Mouse (Mus musculus): ENCODE measurements around the gene H60c. TPM values are rescaled to one million over a fixed set of nuclear protein-coding genes. Genes with fewer than 3 reads are reported as not detected.
"Not testable (repeated sequence)": the region's sequence is repeated elsewhere in the genome, so short reads cannot be mapped to it uniquely, and the experiment has no call there.

The H60c gene
- polyA plus RNA-seq, 1 experiment from 2014 or later: 1.7 TPM

DNA sequence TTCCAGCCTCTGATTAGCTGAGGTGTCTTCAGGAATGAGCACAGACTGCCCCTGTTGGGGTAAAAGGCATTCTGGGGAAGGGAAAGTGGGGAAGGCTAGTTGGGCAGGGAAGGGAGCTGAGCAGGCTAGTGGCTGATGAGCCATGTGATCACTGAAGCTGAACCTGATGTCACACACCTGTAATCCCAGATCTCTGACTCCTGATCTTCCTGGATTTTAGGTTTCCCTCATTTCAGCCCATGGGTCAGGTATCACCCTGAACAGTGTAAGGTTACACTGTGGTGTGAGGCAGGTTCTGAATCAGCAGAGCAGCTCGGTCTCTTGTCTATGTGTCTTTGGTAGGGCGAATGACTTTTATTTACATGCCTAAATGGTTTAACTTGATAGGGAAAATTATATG lies 4.8 kb downstream of the H60c start:
- Histone ChIP-seq H3K4me3 (ENCODE audit: low read depth, low read length) (no peak overlapping the region), H3K36me3 (ENCODE audit: control insufficient read depth, insufficient read depth, low read length) (no peaks in the 10 kb centered on the region), H3K9me3 (ENCODE audit: control insufficient read depth, low read length) (no peaks in the 10 kb centered on the region), H3K27me3 (replicated peaks; ENCODE audit: control insufficient read depth, insufficient read depth, low read length) (no peaks in the 10 kb centered on the region), H3K4me1 (ENCODE audit: control insufficient read depth, insufficient read depth, low read length) (no peaks in the 10 kb centered on the region), H3K4me2 (ENCODE audit: low read depth, low read length) (no peak overlapping the region), H3K9ac (ENCODE audit: low read depth, low read length) (no peak overlapping the region), H3K27ac (replicated peaks; ENCODE audit: low read depth, low read length) (no peak overlapping the region)
- WGBS: 72% methylated on average over 2 of the region's 2 CpGs
- no peak for ATAC-seq (ENCODE audit: low read depth)
- no peak for DNase-seq (ENCODE audit: low spot score)

DNA sequence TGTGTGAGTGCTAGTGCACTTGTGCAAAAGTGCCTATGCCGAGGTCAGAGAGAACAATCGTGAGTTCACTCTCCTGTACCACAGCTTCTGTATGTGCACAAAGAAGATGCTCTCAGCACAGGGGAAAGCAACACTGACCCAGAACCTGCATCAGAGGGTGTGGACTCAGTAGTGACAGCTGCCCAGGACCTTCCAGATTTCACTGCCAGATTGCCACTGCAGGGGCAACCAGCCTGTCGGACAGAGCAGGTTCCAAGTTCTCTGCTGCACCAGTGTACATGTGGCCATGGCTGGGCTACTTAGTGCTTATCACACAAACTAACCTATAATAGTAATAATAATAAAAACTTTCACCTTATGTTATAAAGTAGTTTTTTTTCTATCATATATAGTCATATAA lies 10.2 kb downstream of the H60c start:
- no peak overlapping the region for H3K27ac ChIP-seq (replicated peaks; ENCODE audit: low read depth, low read length)

DNA sequence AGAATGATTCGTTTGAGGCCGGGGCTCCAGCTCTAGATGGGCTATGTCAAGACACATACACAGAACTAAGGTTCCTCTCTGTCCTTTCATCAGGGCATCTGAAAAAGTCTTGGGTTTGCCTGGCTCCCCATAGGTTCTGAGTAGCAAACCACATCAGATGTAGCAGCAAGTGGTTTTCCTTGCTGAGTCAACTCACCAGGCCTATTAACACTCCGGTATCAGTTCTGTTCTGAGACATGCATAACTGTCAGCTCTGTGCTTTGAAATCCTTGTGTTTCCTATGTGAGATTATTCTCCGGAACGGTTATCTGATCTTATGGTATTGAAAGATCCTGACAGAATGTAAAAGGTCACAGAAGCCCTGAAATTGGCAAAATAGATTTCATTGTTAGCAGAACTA lies 29.1 kb downstream of the H60c start:
- not testable (repeated sequence) for H3K4me1 ChIP-seq (ENCODE audit: control insufficient read depth, insufficient read depth, low read length); H3K27ac ChIP-seq (replicated peaks; ENCODE audit: low read depth, low read length); H3K27me3 ChIP-seq (replicated peaks; ENCODE audit: control insufficient read depth, insufficient read depth, low read length); ATAC-seq (ENCODE audit: low read depth); H3K4me2 ChIP-seq (ENCODE audit: low read depth, low read length); H3K4me3 ChIP-seq (ENCODE audit: low read depth, low read length); H3K36me3 ChIP-seq (ENCODE audit: control insufficient read depth, insufficient read depth, low read length); H3K9ac ChIP-seq (ENCODE audit: low read depth, low read length); H3K9me3 ChIP-seq (ENCODE audit: control insufficient read depth, low read length); DNase-seq (ENCODE audit: low spot score)
- WGBS: 84% methylated on average over 5 of the region's 5 CpGs

More for the DNA sequence above, 10.2 kb downstream of the H60c start:
- ATAC-seq (ENCODE audit: low read depth) (no peak), DNase-seq (ENCODE audit: low spot score) (no peak)
- Histone ChIP-seq H3K4me2 (ENCODE audit: low read depth, low read length) (no peak overlapping the region), H3K36me3 (ENCODE audit: control insufficient read depth, insufficient read depth, low read length) (no peaks in the 10 kb centered on the region), H3K9me3 (ENCODE audit: control insufficient read depth, low read length) (peaks cover 4% of the 10 kb centered on the region; the same call in 1 of the 2 replicates), H3K27me3 (replicated peaks; ENCODE audit: control insufficient read depth, insufficient read depth, low read length) (no peaks in the 10 kb centered on the region), H3K4me1 (ENCODE audit: control insufficient read depth, insufficient read depth, low read length) (no peaks in the 10 kb centered on the region), H3K4me3 (ENCODE audit: low read depth, low read length) (no peak overlapping the region), H3K9ac (ENCODE audit: low read depth, low read length) (no peak overlapping the region)
- 92% methylated on average over 3 of the region's 3 CpGs for WGBS

DNA sequence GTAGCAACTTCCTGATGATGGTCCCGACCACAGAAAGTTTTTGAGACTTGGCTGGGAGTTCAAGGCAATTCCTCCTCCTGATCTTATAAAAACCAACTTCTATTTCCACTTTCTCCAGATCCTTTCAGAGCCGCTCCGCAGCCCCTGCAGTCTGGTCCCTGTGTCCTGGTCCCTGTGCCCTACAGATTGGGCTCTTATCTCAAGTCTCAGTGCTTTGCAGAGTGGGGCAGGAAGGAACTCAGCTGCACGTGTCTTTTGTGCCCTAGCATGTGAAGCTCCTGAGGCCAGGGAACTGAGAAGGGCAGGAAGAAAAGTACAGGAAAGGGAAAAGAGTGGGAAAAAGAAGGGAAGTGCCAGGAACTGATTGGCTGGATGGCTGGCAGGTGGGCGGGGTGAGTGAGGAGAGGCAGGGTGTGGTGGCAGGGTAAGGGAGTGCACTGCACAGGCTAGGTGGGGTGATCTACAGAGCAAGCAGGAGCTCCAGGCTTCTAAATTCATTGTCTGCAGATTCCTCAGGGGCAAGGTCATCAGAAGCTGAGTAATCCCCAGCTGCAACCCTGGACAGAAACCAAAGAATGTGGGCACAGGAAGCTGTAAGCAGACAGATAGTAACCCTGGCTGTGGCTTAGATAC lies 30.8 kb downstream of the H60c start:
- H3K9ac ChIP-seq (ENCODE audit: low read depth, low read length): no peak overlapping the region
- WGBS: 70% methylated on average over 5 of the region's 5 CpGs
- DNase-seq (ENCODE audit: low spot score) (no peak), ATAC-seq (ENCODE audit: low read depth) (no peak)
- H3K4me1 ChIP-seq (ENCODE audit: control insufficient read depth, insufficient read depth, low read length): no peaks in the 10 kb centered on the region
- no peaks in the 10 kb centered on the region for H3K36me3 ChIP-seq (ENCODE audit: control insufficient read depth, insufficient read depth, low read length)
- H3K27ac ChIP-seq (replicated peaks; ENCODE audit: low read depth, low read length): no peak overlapping the region
- no peak overlapping the region for H3K4me3 ChIP-seq (ENCODE audit: low read depth, low read length)
- no peaks in the 10 kb centered on the region for H3K9me3 ChIP-seq (ENCODE audit: control insufficient read depth, low read length)
- no peaks in the 10 kb centered on the region for H3K27me3 ChIP-seq (replicated peaks; ENCODE audit: control insufficient read depth, insufficient read depth, low read length)
- H3K4me2 ChIP-seq (ENCODE audit: low read depth, low read length): no peak overlapping the region

DNA sequence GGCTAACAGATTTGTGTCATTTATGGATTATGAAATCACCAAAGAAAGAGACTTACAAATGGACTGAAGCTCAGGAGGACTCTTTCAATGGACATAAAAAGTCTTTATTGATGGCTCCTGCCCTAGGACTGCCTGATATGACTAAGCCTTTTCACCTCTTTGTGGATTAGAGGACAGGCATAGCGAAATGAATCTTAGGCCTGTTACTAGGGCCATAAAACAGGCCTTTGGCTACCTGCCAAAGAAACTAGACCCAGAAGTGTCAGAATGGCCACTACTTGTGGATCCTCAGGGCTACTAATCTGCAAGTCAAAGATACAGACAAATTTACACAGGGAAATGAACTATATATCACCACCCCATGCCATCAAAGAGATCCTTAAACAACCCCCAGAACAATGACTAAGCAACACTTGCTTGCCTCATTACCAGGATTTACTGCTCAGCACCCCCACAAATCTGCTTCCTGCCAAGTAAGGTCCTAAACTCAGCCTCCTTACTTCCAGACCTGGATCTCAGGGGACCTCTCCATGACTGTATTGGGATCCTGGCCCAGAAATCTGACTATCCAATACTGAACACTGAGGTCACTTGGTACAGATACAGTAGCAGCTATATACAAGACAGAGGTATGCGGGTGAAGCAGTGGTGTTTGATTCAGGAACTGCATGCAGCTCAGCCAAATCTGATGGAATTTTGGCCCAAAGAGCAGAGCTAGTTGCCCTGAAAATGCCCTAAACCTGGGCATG lies 39.0 kb downstream of the H60c start:
- Histone ChIP-seq H3K4me3 (ENCODE audit: low read depth, low read length) (no peak overlapping the region), H3K9ac (ENCODE audit: low read depth, low read length) (no peak overlapping the region), H3K4me2 (ENCODE audit: low read depth, low read length) (no peak overlapping the region), H3K27me3 (replicated peaks; ENCODE audit: control insufficient read depth, insufficient read depth, low read length) (no peaks in the 10 kb centered on the region), H3K36me3 (ENCODE audit: control insufficient read depth, insufficient read depth, low read length) (no peaks in the 10 kb centered on the region), H3K9me3 (ENCODE audit: control insufficient read depth, low read length) (no peaks in the 10 kb centered on the region), H3K27ac (replicated peaks; ENCODE audit: low read depth, low read length) (no peak overlapping the region), H3K4me1 (ENCODE audit: control insufficient read depth, insufficient read depth, low read length) (no peaks in the 10 kb centered on the region)
- peak; percentile 13 for DNase-seq (ENCODE audit: low spot score)
- ATAC-seq (ENCODE audit: low read depth): no peak
- WGBS: 76% methylated on average over 2 of the region's 2 CpGs

Other genes with a start within 250 kb of the H60c start
- 20.1 and 29.2 TPM in 2 replicates for gene Ppp1r14c, start 98.3 kb upstream of the H60c start, polyA plus RNA-seq (2014; fragmentation: Nextera tagmentation; extraction: Ambion mirVana)